ENCODE assay signal across 9 mouse cellular contexts in genomic region chr4:116722230-116722629, GRCm38 (mm10). TPM values are rescaled to one million over a fixed set of nuclear protein-coding genes. Genes with fewer than 3 reads are reported as not detected.
DNase-seq lines count a peak whose midpoint lies in the region; ATAC-seq and TF ChIP-seq lines count a peak whose summit lies in the region.
"Had no signal": no experiment of that assay in that cellular context is flagged by ENCODE, and none has a peak within 500 bp of the region (broad histone marks: within the 10 kb centered on the region; RNA-seq: fewer than 3 reads in every experiment).

No protein-coding gene starts in this region.

- peak overlapping the region; percentile 89; the same call in 1 of the 2 replicates for H3K4me2 ChIP-seq in embryonic facial prominence, embryonic 15.5 days (replicated peaks)
- peak overlapping the region; percentile 96 for H3K4me2 ChIP-seq in liver, embryonic 15.5 days

- no peak overlapping the region for H3K9ac ChIP-seq in embryonic facial prominence, embryonic 15.5 days
- no peak overlapping the region for H3K9ac ChIP-seq in liver, embryonic 15.5 days

- no peaks in the 10 kb centered on the region for H3K27me3 ChIP-seq in embryonic facial prominence, embryonic 15.5 days
- H3K27me3 ChIP-seq in liver, embryonic 15.5 days = peaks cover 13% of the 10 kb centered on the region; the same call in 1 of the 2 replicates

- no peak overlapping the region for H3K27ac ChIP-seq in left cerebral cortex, adult 2 months
- no peak overlapping the region for H3K27ac ChIP-seq in embryonic facial prominence, embryonic 15.5 days (replicated peaks)
- H3K27ac ChIP-seq in liver, embryonic 15.5 days (replicated peaks) = no peak overlapping the region

- H3K4me1 ChIP-seq in embryonic facial prominence, embryonic 15.5 days = peaks cover 11% of the 10 kb centered on the region
- H3K4me1 ChIP-seq in liver, embryonic 15.5 days (replicated peaks) = peaks cover 19% of the 10 kb centered on the region

- H3K36me3 ChIP-seq in embryonic facial prominence, embryonic 15.5 days = no peaks in the 10 kb centered on the region
- no peaks in the 10 kb centered on the region for H3K36me3 ChIP-seq in liver, embryonic 15.5 days (replicated peaks)

- intact Hi-C loops in left cerebral cortex, adult 2 months (cut with DNase I) = no loop called here

- H3K4me3 ChIP-seq in left cerebral cortex, adult 2 months = peak overlapping the region; percentile 6; the same call in 1 of the 2 replicates
- H3K4me3 ChIP-seq in embryonic facial prominence, embryonic 15.5 days (replicated peaks) = peak overlapping the region; percentile 83; the same call in 1 of the 2 replicates
- H3K4me3 ChIP-seq in liver, embryonic 15.5 days (replicated peaks) = peak overlapping the region; percentile 81

- TF ChIP-seq CTCF in left cerebral cortex, adult 2 months (IDR thresholded peaks at IDR 0.05) = no peak

- WGBS in embryonic facial prominence, embryonic 15.5 days = 45% methylated on average over 7 of the region's 7 CpGs
- 57% methylated on average over 7 of the region's 7 CpGs for WGBS in liver, embryonic 15.5 days (ENCODE audit: insufficient replicate concordance)

- H3K9me3 ChIP-seq in embryonic facial prominence, embryonic 15.5 days (replicated peaks) = no peaks in the 10 kb centered on the region
- no peaks in the 10 kb centered on the region for H3K9me3 ChIP-seq in liver, embryonic 15.5 days (replicated peaks)

- peak; percentile 13 for DNase-seq in embryo, embryonic 10.5 days (ENCODE audit: low spot score)
- DNase-seq in embryo, embryonic 10 days (ENCODE audit: low spot score) = no peak
- no peak for DNase-seq in left cerebral cortex, adult 2 months (ENCODE audit: extremely low spot score in 1 of 2, low spot score in 2 of 2)
- no peak for DNase-seq in left cerebral cortex, adult 9 months (ENCODE audit: low spot score in 2 of 2)
- DNase-seq in layer of hippocampus, postnatal 36 days = no peak
- no peak for DNase-seq in thymus, postnatal 25 days
- DNase-seq: adrenal gland, adult 2 months had no signal

- ATAC-seq in embryonic facial prominence, embryonic 15.5 days (ENCODE audit: insufficient number of reproducible peaks, low FRiP score, low TSS enrichment, low read depth) = no peak
- ATAC-seq in liver, embryonic 15.5 days (ENCODE audit: insufficient read depth) = no peak

RNA-seq across cellular contexts. Expression of gene Tesk2, which starts 1.5 kb away (rescaled TPM):
- 1 to 10 TPM; 3.8 to 4.6 TPM for total RNA-seq in left cerebral cortex, adult 2 months (2021)
- 7.7 and 8.3 TPM in 2 replicates for polyA plus RNA-seq in embryonic facial prominence, embryonic 15.5 days (2015; fragmentation: Nextera tagmentation; extraction: Ambion mirVana)
- polyA plus RNA-seq in liver, embryonic 15.5 days (2015; fragmentation: Nextera tagmentation; extraction: Ambion mirVana) = 4.7 and 5.3 TPM in 2 replicates
- total RNA-seq in layer of hippocampus, postnatal 36 days (2021) = 1 to 10 TPM; 4.1 to 5.0 TPM

RNA-seq across cellular contexts. Expression of gene Ccdc163, which starts 13.9 kb away (rescaled TPM):
- 1 to 10 TPM; 4.2 to 7.6 TPM for total RNA-seq in left cerebral cortex, adult 2 months (2021)
- polyA plus RNA-seq in embryonic facial prominence, embryonic 15.5 days (2015; fragmentation: Nextera tagmentation; extraction: Ambion mirVana) = 29.7 and 32.0 TPM in 2 replicates
- 10.1 and 10.4 TPM in 2 replicates for polyA plus RNA-seq in liver, embryonic 15.5 days (2015; fragmentation: Nextera tagmentation; extraction: Ambion mirVana)
- 1 to 10 TPM; 2.8 to 5.3 TPM for total RNA-seq in layer of hippocampus, postnatal 36 days (2021)

RNA-seq across cellular contexts. Expression of gene Mmachc, which starts 14.0 kb away (rescaled TPM):
- total RNA-seq in left cerebral cortex, adult 2 months (2021) = 10 to 100 TPM; 15.2 to 15.4 TPM
- 21.8 and 22.8 TPM in 2 replicates for polyA plus RNA-seq in embryonic facial prominence, embryonic 15.5 days (2015; fragmentation: Nextera tagmentation; extraction: Ambion mirVana)
- 8.9 and 9.9 TPM in 2 replicates for polyA plus RNA-seq in liver, embryonic 15.5 days (2015; fragmentation: Nextera tagmentation; extraction: Ambion mirVana)
- total RNA-seq in layer of hippocampus, postnatal 36 days (2021) = 10 to 100 TPM; 16.1 to 18.3 TPM

RNA-seq across cellular contexts. Expression of gene Prdx1, which starts 36.9 kb away (rescaled TPM):
- 100 to 1,000 TPM; 136 to 139 TPM for total RNA-seq in left cerebral cortex, adult 2 months (2021)
- 1,053 and 1,174 TPM in 2 replicates for polyA plus RNA-seq in embryonic facial prominence, embryonic 15.5 days (2015; fragmentation: Nextera tagmentation; extraction: Ambion mirVana)
- polyA plus RNA-seq in liver, embryonic 15.5 days (2015; fragmentation: Nextera tagmentation; extraction: Ambion mirVana) = 835 and 937 TPM in 2 replicates
- 100 to 1,000 TPM; 148 to 168 TPM for total RNA-seq in layer of hippocampus, postnatal 36 days (2021)

Comparison
In these comparisons a context has a peak if more than half of its experiments do, and no peak if none do; other contexts are left out.
1. H3K4me3 ChIP-seq: peak in every context shown above with its lines; median percentile 83 in embryonic facial prominence, embryonic 15.5 days; 81 in liver, embryonic 15.5 days; 6 in left cerebral cortex, adult 2 months.